Mouse (Mus musculus): ENCODE measurements around the gene Gramd1b. TPM values are rescaled to one million over a fixed set of nuclear protein-coding genes. Genes with fewer than 3 reads are reported as not detected.

Gramd1b gene
- polyA plus RNA-seq, 1 experiment from 2014 or later, result 7.3 TPM

- H3K4me1 ChIP-seq (ENCODE audit: control insufficient read depth, insufficient read depth, low read length), result no peaks in the 10 kb centered on the region
- 66% methylated on average over 3 of the region's 3 CpGs for WGBS
- no peak overlapping the region for H3K27ac ChIP-seq (ENCODE audit: low read length)
- no peaks in the 10 kb centered on the region for H3K27me3 ChIP-seq (ENCODE audit: control insufficient read depth, insufficient read depth, low read length)
- H3K4me3 ChIP-seq (ENCODE audit: low read depth, low read length), result no peak overlapping the region
- H3K36me3 ChIP-seq (ENCODE audit: control insufficient read depth, insufficient read depth, low read length), result no peaks in the 10 kb centered on the region
- no peak for ATAC-seq (ENCODE audit: insufficient number of reproducible peaks, insufficient read depth, low FRiP score, low read depth)
- no peak overlapping the region for H3K4me2 ChIP-seq (replicated peaks; ENCODE audit: low read depth, low read length)
- H3K9ac ChIP-seq (replicated peaks; ENCODE audit: low read depth, low read length), result no peak overlapping the region
- H3K9me3 ChIP-seq (ENCODE audit: control insufficient read depth, low read depth, low read length), result no peaks in the 10 kb centered on the region
These were observed 122.8 kb downstream of the Gramd1b start for GRCm38 (mm10) chr9:40408415-40408814.

GRCm38 (mm10) chr9:40407876-40408275 is 123.3 kb downstream of the Gramd1b start:
- no peak overlapping the region for H3K9ac ChIP-seq (replicated peaks; ENCODE audit: low read depth, low read length)
- H3K9me3 ChIP-seq (ENCODE audit: control insufficient read depth, low read depth, low read length), result no peaks in the 10 kb centered on the region
- H3K36me3 ChIP-seq (ENCODE audit: control insufficient read depth, insufficient read depth, low read length), result no peaks in the 10 kb centered on the region
- H3K27me3 ChIP-seq (ENCODE audit: control insufficient read depth, insufficient read depth, low read length), result no peaks in the 10 kb centered on the region
- H3K27ac ChIP-seq (ENCODE audit: low read length), result no peak overlapping the region
- no peak overlapping the region for H3K4me3 ChIP-seq (ENCODE audit: low read depth, low read length)
- H3K4me2 ChIP-seq (replicated peaks; ENCODE audit: low read depth, low read length), result no peak overlapping the region
- no peak for ATAC-seq (ENCODE audit: insufficient number of reproducible peaks, insufficient read depth, low FRiP score, low read depth)
- 77% methylated on average over 5 of the region's 5 CpGs for WGBS
- H3K4me1 ChIP-seq (ENCODE audit: control insufficient read depth, insufficient read depth, low read length), result no peaks in the 10 kb centered on the region

- Histone ChIP-seq H3K27ac (ENCODE audit: low read length) (no peak overlapping the region), H3K4me3 (ENCODE audit: low read depth, low read length) (no peak overlapping the region), H3K27me3 (ENCODE audit: control insufficient read depth, insufficient read depth, low read length) (no peaks in the 10 kb centered on the region), H3K9ac (replicated peaks; ENCODE audit: low read depth, low read length) (no peak overlapping the region), H3K4me1 (ENCODE audit: control insufficient read depth, insufficient read depth, low read length) (no peaks in the 10 kb centered on the region), H3K9me3 (ENCODE audit: control insufficient read depth, low read depth, low read length) (no peaks in the 10 kb centered on the region), H3K36me3 (ENCODE audit: control insufficient read depth, insufficient read depth, low read length) (no peaks in the 10 kb centered on the region), H3K4me2 (replicated peaks; ENCODE audit: low read depth, low read length) (no peak overlapping the region)
- ATAC-seq (ENCODE audit: insufficient number of reproducible peaks, insufficient read depth, low FRiP score, low read depth), result no peak
- WGBS, result 48% methylated on average over 6 of the region's 6 CpGs
These were observed 125.4 kb downstream of the Gramd1b start for GRCm38 (mm10) chr9:40405804-40406203.

GRCm38 (mm10) chr9:40405263-40405662 is 125.9 kb downstream of the Gramd1b start:
- no peak overlapping the region for H3K4me3 ChIP-seq (ENCODE audit: low read depth, low read length)
- no peak overlapping the region for H3K9ac ChIP-seq (replicated peaks; ENCODE audit: low read depth, low read length)
- no peaks in the 10 kb centered on the region for H3K9me3 ChIP-seq (ENCODE audit: control insufficient read depth, low read depth, low read length)
- H3K36me3 ChIP-seq (ENCODE audit: control insufficient read depth, insufficient read depth, low read length), result no peaks in the 10 kb centered on the region
- H3K4me2 ChIP-seq (replicated peaks; ENCODE audit: low read depth, low read length), result no peak overlapping the region
- WGBS, result 68% methylated on average over 5 of the region's 5 CpGs
- H3K4me1 ChIP-seq (ENCODE audit: control insufficient read depth, insufficient read depth, low read length), result no peaks in the 10 kb centered on the region
- ATAC-seq (ENCODE audit: insufficient number of reproducible peaks, insufficient read depth, low FRiP score, low read depth), result no peak
- H3K27ac ChIP-seq (ENCODE audit: low read length), result no peak overlapping the region
- H3K27me3 ChIP-seq (ENCODE audit: control insufficient read depth, insufficient read depth, low read length), result no peaks in the 10 kb centered on the region

- ATAC-seq (ENCODE audit: insufficient number of reproducible peaks, insufficient read depth, low FRiP score, low read depth), result no peak
- 91% methylated on average over 11 of the region's 11 CpGs for WGBS
These were observed 126.5 kb downstream of the Gramd1b start for GRCm38 (mm10) chr9:40404637-40405036.

GRCm38 (mm10) chr9:40403750-40404149 is 127.4 kb downstream of the Gramd1b start:
- H3K9me3 ChIP-seq (ENCODE audit: control insufficient read depth, low read depth, low read length), result no peaks in the 10 kb centered on the region
- no peak overlapping the region for H3K4me3 ChIP-seq (ENCODE audit: low read depth, low read length)
- no peaks in the 10 kb centered on the region for H3K4me1 ChIP-seq (ENCODE audit: control insufficient read depth, insufficient read depth, low read length)
- ATAC-seq (ENCODE audit: insufficient number of reproducible peaks, insufficient read depth, low FRiP score, low read depth), result no peak
- no peaks in the 10 kb centered on the region for H3K36me3 ChIP-seq (ENCODE audit: control insufficient read depth, insufficient read depth, low read length)
- H3K9ac ChIP-seq (replicated peaks; ENCODE audit: low read depth, low read length), result no peak overlapping the region
- H3K27ac ChIP-seq (ENCODE audit: low read length), result no peak overlapping the region
- H3K27me3 ChIP-seq (ENCODE audit: control insufficient read depth, insufficient read depth, low read length), result no peaks in the 10 kb centered on the region
- H3K4me2 ChIP-seq (replicated peaks; ENCODE audit: low read depth, low read length), result no peak overlapping the region
- WGBS, result 76% methylated on average over 7 of the region's 7 CpGs

More at GRCm38 (mm10) chr9:40404637-40405036, 126.5 kb downstream of the Gramd1b start:
- H3K4me3 ChIP-seq (ENCODE audit: low read depth, low read length), result no peak overlapping the region
- no peaks in the 10 kb centered on the region for H3K9me3 ChIP-seq (ENCODE audit: control insufficient read depth, low read depth, low read length)
- no peaks in the 10 kb centered on the region for H3K36me3 ChIP-seq (ENCODE audit: control insufficient read depth, insufficient read depth, low read length)
- H3K4me1 ChIP-seq (ENCODE audit: control insufficient read depth, insufficient read depth, low read length), result no peaks in the 10 kb centered on the region
- no peaks in the 10 kb centered on the region for H3K27me3 ChIP-seq (ENCODE audit: control insufficient read depth, insufficient read depth, low read length)
- no peak overlapping the region for H3K27ac ChIP-seq (ENCODE audit: low read length)
- H3K9ac ChIP-seq (replicated peaks; ENCODE audit: low read depth, low read length), result no peak overlapping the region
- no peak overlapping the region for H3K4me2 ChIP-seq (replicated peaks; ENCODE audit: low read depth, low read length)

- no peak overlapping the region for H3K9ac ChIP-seq (replicated peaks; ENCODE audit: low read depth, low read length)
- H3K27ac ChIP-seq (ENCODE audit: low read length), result no peak overlapping the region
- ATAC-seq (ENCODE audit: insufficient number of reproducible peaks, insufficient read depth, low FRiP score, low read depth), result no peak
- H3K36me3 ChIP-seq (ENCODE audit: control insufficient read depth, insufficient read depth, low read length), result no peaks in the 10 kb centered on the region
- H3K4me3 ChIP-seq (ENCODE audit: low read depth, low read length), result no peak overlapping the region
- WGBS, result 79% methylated on average over 5 of the region's 5 CpGs
- H3K9me3 ChIP-seq (ENCODE audit: control insufficient read depth, low read depth, low read length), result no peaks in the 10 kb centered on the region
- no peaks in the 10 kb centered on the region for H3K4me1 ChIP-seq (ENCODE audit: control insufficient read depth, insufficient read depth, low read length)
- H3K4me2 ChIP-seq (replicated peaks; ENCODE audit: low read depth, low read length), result no peak overlapping the region
- H3K27me3 ChIP-seq (ENCODE audit: control insufficient read depth, insufficient read depth, low read length), result no peaks in the 10 kb centered on the region
These were observed 129.4 kb downstream of the Gramd1b start for GRCm38 (mm10) chr9:40401818-40402217.

GRCm38 (mm10) chr9:40400854-40401253 is 130.3 kb downstream of the Gramd1b start:
- no peak overlapping the region for H3K4me2 ChIP-seq (replicated peaks; ENCODE audit: low read depth, low read length)
- WGBS, result 75% methylated on average over 9 of the region's 9 CpGs

GRCm38 (mm10) chr9:40400171-40400570 is 131.0 kb downstream of the Gramd1b start:
- 85% methylated on average over 2 of the region's 2 CpGs for whole genome bisulfite sequencing
- H3K27ac ChIP-seq (ENCODE audit: low read length), result no peak overlapping the region
- H3K9ac ChIP-seq (replicated peaks; ENCODE audit: low read depth, low read length), result no peak overlapping the region
- no peaks in the 10 kb centered on the region for H3K36me3 ChIP-seq (ENCODE audit: control insufficient read depth, insufficient read depth, low read length)
- no peaks in the 10 kb centered on the region for H3K27me3 ChIP-seq (ENCODE audit: control insufficient read depth, insufficient read depth, low read length)
- H3K4me1 ChIP-seq (ENCODE audit: control insufficient read depth, insufficient read depth, low read length), result no peaks in the 10 kb centered on the region
- H3K4me3 ChIP-seq (ENCODE audit: low read depth, low read length), result no peak overlapping the region
- ATAC-seq (ENCODE audit: insufficient number of reproducible peaks, insufficient read depth, low FRiP score, low read depth), result no peak
- H3K4me2 ChIP-seq (replicated peaks; ENCODE audit: low read depth, low read length), result no peak overlapping the region
- H3K9me3 ChIP-seq (ENCODE audit: control insufficient read depth, low read depth, low read length), result no peaks in the 10 kb centered on the region

More at GRCm38 (mm10) chr9:40400854-40401253, 130.3 kb downstream of the Gramd1b start:
- H3K4me1 ChIP-seq (ENCODE audit: control insufficient read depth, insufficient read depth, low read length), result no peaks in the 10 kb centered on the region
- no peak for ATAC-seq (ENCODE audit: insufficient number of reproducible peaks, insufficient read depth, low FRiP score, low read depth)
- no peak overlapping the region for H3K9ac ChIP-seq (replicated peaks; ENCODE audit: low read depth, low read length)
- no peaks in the 10 kb centered on the region for H3K36me3 ChIP-seq (ENCODE audit: control insufficient read depth, insufficient read depth, low read length)
- H3K27ac ChIP-seq (ENCODE audit: low read length), result no peak overlapping the region
- H3K27me3 ChIP-seq (ENCODE audit: control insufficient read depth, insufficient read depth, low read length), result no peaks in the 10 kb centered on the region
- H3K4me3 ChIP-seq (ENCODE audit: low read depth, low read length), result no peak overlapping the region
- no peaks in the 10 kb centered on the region for H3K9me3 ChIP-seq (ENCODE audit: control insufficient read depth, low read depth, low read length)

Measured in stomach, embryonic 14.5 days (tissue).